Mouse (Mus musculus): Measurements from ENCODE around the gene Tbc1d8b.

DNA sequence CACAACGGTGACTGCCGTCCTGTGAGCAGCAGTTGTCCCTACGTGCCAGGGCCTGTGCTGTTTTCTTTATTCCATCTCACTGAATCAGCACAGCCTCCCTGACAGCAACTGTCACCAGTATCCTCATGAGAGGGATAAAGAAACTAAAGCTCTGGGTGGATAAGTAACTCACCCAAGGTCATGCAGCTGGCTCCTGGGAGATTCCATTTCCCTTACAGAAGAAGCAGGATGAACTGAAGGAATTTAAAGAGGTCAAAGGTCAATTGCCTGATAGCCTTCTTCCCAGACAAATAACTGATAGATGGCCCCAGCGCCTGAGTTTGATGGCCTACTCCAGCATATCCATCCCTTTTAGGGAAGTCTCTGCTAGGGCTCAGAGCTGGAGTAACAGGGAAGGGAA, 92.6 kb downstream of the Tbc1d8b start:
- TF ChIP-seq CTCF (IDR thresholded peaks at IDR 0.05; ENCODE audit: low read depth, low read length) = no peak
- TF ChIP-seq EP300 (IDR thresholded peaks at IDR 0.05; ENCODE audit: insufficient read depth, low read depth, low read length) = no peak
- no peak for TF ChIP-seq POLR2A (IDR thresholded peaks at IDR 0.05; ENCODE audit: insufficient read depth, low read length)

Data from ES-Bruce4 (cell line).